Mouse (Mus musculus): ENCODE measurements at regions not wholly inside any gene's neighbourhood (a gene's known extent, or its start where the extent isn't known, plus 50 kb on each side); places are given as distances from the start of the nearest gene placed in this dataset.

- Histone ChIP-seq H3K4me3 (ENCODE audit: low read depth, low read length) (no peak overlapping the region), H3K27me3 (ENCODE audit: control insufficient read depth, insufficient read depth, low read length) (no peaks in the 10 kb centered on the region), H3K27ac (replicated peaks) (no peak overlapping the region), H3K9me3 (ENCODE audit: control insufficient read depth, low read length) (no peaks in the 10 kb centered on the region), H3K4me2 (replicated peaks; ENCODE audit: low read depth) (no peak overlapping the region), H3K36me3 (ENCODE audit: control insufficient read depth, insufficient read depth, low read length) (no peaks in the 10 kb centered on the region), H3K9ac (ENCODE audit: low read length) (no peak overlapping the region), H3K4me1 (replicated peaks; ENCODE audit: control insufficient read depth, insufficient read depth) (no peaks in the 10 kb centered on the region)
- ATAC-seq (ENCODE audit: low FRiP score, low TSS enrichment), result no peak
- no peak for DNase-seq (ENCODE audit: low spot score)
- TF ChIP-seq CTCF (IDR thresholded peaks at IDR 0.05; ENCODE audit: low read depth) (no peak), EP300 (optimal IDR thresholded peaks at IDR 0.05) (no peak)
- 73% methylated on average over 1 of the region's 1 CpGs for WGBS
These were observed 334.8 kb downstream of the Gm11361 start for GRCm38 (mm10) chr13:28592176-28592575.

DNA sequence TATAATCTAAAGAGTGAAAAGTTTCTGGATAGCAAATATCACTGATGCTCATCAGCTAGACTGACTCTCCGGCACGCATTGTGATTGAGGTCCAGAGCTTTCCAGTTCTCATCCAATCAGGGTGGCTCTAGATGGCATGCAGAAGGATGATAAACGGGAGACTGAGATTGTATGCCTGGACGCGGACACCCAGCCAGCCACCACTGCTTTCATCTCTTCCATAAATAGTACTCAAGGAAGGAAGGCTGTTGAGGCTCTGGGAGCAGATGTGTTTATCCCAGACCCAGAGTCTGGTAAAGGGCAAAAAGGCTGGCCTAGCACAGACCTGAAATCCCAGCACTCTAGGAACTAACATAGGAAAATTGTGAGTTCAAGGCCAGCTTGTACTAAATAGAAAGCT, 330.6 kb downstream of the Gm11361 start:
- ATAC-seq (ENCODE audit: low FRiP score, low TSS enrichment) (no peak), DNase-seq (ENCODE audit: low spot score) (no peak)
- H3K4me2 ChIP-seq (replicated peaks; ENCODE audit: low read depth), result no peak overlapping the region
- no peak for TF ChIP-seq EP300 (optimal IDR thresholded peaks at IDR 0.05)
- no peaks in the 10 kb centered on the region for H3K36me3 ChIP-seq (ENCODE audit: control insufficient read depth, insufficient read depth, low read length)
- H3K4me1 ChIP-seq (replicated peaks; ENCODE audit: control insufficient read depth, insufficient read depth), result no peaks in the 10 kb centered on the region
- no peaks in the 10 kb centered on the region for H3K27me3 ChIP-seq (ENCODE audit: control insufficient read depth, insufficient read depth, low read length)
- H3K9me3 ChIP-seq (ENCODE audit: control insufficient read depth, low read length), result no peaks in the 10 kb centered on the region
- no peak overlapping the region for H3K27ac ChIP-seq (replicated peaks)
- H3K9ac ChIP-seq (ENCODE audit: low read length), result no peak overlapping the region
- H3K4me3 ChIP-seq (ENCODE audit: low read depth, low read length), result no peak overlapping the region
- 70% methylated on average over 5 of the region's 5 CpGs for WGBS

- H3K4me3 ChIP-seq (ENCODE audit: low read depth, low read length), result no peak overlapping the region
- H3K9ac ChIP-seq (ENCODE audit: low read length), result no peak overlapping the region
- no peak overlapping the region for H3K4me2 ChIP-seq (replicated peaks; ENCODE audit: low read depth)
- no peaks in the 10 kb centered on the region for H3K36me3 ChIP-seq (ENCODE audit: control insufficient read depth, insufficient read depth, low read length)
- H3K4me1 ChIP-seq (replicated peaks; ENCODE audit: control insufficient read depth, insufficient read depth), result no peaks in the 10 kb centered on the region
- no peak overlapping the region for H3K27ac ChIP-seq (replicated peaks)
- H3K9me3 ChIP-seq (ENCODE audit: control insufficient read depth, low read length), result no peaks in the 10 kb centered on the region
- 87% methylated on average over 7 of the region's 7 CpGs for WGBS
- ATAC-seq (ENCODE audit: low FRiP score, low TSS enrichment) (no peak), DNase-seq (ENCODE audit: low spot score) (no peak)
- no peaks in the 10 kb centered on the region for H3K27me3 ChIP-seq (ENCODE audit: control insufficient read depth, insufficient read depth, low read length)
- TF ChIP-seq EP300 (optimal IDR thresholded peaks at IDR 0.05) (no peak), CTCF (IDR thresholded peaks at IDR 0.05; ENCODE audit: low read depth) (no peak)
These were observed 329.4 kb downstream of the Gm11361 start for GRCm38 (mm10) chr13:28586693-28587092.

DNA sequence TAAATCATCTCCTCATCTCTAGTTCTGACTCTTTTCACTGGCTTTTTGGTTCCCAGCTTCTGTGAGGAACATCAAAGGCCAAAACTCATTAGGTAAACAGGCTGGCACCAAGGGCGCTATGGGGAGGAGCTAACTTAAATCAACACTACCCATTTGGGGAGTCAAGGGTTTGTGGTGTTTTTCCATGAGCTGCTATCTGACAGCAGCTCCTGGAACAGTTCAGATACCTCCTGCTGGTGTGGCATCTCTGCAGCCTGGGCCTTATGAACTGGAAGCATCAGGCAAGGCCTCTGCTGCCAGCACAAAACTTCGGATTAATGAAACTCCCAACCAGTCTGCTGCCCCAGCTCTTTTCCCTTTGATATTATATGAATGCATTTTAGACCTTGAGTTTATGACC, 328.8 kb downstream of the Gm11361 start:
- no peak overlapping the region for H3K27ac ChIP-seq (replicated peaks)
- no peaks in the 10 kb centered on the region for H3K4me1 ChIP-seq (replicated peaks; ENCODE audit: control insufficient read depth, insufficient read depth)
- no peaks in the 10 kb centered on the region for H3K36me3 ChIP-seq (ENCODE audit: control insufficient read depth, insufficient read depth, low read length)
- TF ChIP-seq EP300 (optimal IDR thresholded peaks at IDR 0.05) (no peak), CTCF (IDR thresholded peaks at IDR 0.05; ENCODE audit: low read depth) (no peak)
- ATAC-seq (ENCODE audit: low FRiP score, low TSS enrichment) (no peak), DNase-seq (ENCODE audit: low spot score) (no peak)
- no peak overlapping the region for H3K4me3 ChIP-seq (ENCODE audit: low read depth, low read length)
- no peaks in the 10 kb centered on the region for H3K9me3 ChIP-seq (ENCODE audit: control insufficient read depth, low read length)
- H3K4me2 ChIP-seq (replicated peaks; ENCODE audit: low read depth), result no peak overlapping the region
- WGBS, result 59% methylated on average over 2 of the region's 2 CpGs
- H3K27me3 ChIP-seq (ENCODE audit: control insufficient read depth, insufficient read depth, low read length), result no peaks in the 10 kb centered on the region
- H3K9ac ChIP-seq (ENCODE audit: low read length), result no peak overlapping the region

GRCm38 (mm10) chr13:28583617-28584016, 326.3 kb downstream of the Gm11361 start:
- 72% methylated on average over 5 of the region's 5 CpGs for WGBS
- Histone ChIP-seq H3K9me3 (ENCODE audit: control insufficient read depth, low read length) (no peaks in the 10 kb centered on the region), H3K9ac (ENCODE audit: low read length) (no peak overlapping the region), H3K4me3 (ENCODE audit: low read depth, low read length) (no peak overlapping the region), H3K36me3 (ENCODE audit: control insufficient read depth, insufficient read depth, low read length) (no peaks in the 10 kb centered on the region), H3K4me2 (replicated peaks; ENCODE audit: low read depth) (no peak overlapping the region), H3K27me3 (ENCODE audit: control insufficient read depth, insufficient read depth, low read length) (no peaks in the 10 kb centered on the region), H3K27ac (replicated peaks) (no peak overlapping the region), H3K4me1 (replicated peaks; ENCODE audit: control insufficient read depth, insufficient read depth) (no peaks in the 10 kb centered on the region)
- DNase-seq (ENCODE audit: low spot score), result no peak
- no peak for TF ChIP-seq EP300 (optimal IDR thresholded peaks at IDR 0.05)
- TF ChIP-seq CTCF (IDR thresholded peaks at IDR 0.05; ENCODE audit: low read depth), result no peak
- no peak for ATAC-seq (ENCODE audit: low FRiP score, low TSS enrichment)

DNA sequence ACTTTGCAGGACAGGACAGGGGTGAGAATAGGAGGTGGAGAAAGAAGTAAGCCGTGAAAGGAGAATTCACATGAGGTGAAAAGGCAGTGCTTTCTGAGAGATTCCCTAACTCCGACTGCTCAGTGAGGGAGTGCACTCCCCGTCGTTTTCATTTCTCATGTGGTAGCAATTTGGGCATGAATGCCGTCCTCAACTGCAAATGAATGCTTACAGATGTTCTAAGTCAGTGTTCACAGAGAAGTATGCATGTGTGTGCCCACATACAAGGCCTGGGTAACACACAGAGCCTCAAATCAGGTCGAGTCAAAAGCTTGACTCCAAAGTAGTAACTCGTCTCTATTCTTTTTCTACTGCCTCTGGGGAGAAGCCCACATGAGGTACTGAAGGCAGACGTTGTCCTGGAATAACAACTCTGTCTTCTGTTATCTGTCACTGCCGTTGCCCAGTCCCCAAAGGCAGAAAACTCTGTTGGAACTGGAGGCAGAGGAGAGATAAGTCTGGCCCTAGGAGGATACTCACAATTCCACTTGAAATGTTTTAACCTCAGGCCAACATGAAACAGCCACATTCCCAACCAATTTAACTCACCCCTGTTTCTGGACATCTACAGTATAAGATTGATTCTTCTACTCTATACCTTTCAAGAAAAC, 318.0 kb downstream of the Gm11361 start:
- H3K36me3 ChIP-seq (ENCODE audit: control insufficient read depth, insufficient read depth, low read length), result no peaks in the 10 kb centered on the region
- no peak for ATAC-seq (ENCODE audit: low FRiP score, low TSS enrichment)
- no peak for DNase-seq (ENCODE audit: low spot score)
- 57% methylated on average over 9 of the region's 9 CpGs for WGBS
- H3K27ac ChIP-seq (replicated peaks), result no peak overlapping the region
- no peak overlapping the region for H3K4me2 ChIP-seq (replicated peaks; ENCODE audit: low read depth)
- H3K4me1 ChIP-seq (replicated peaks; ENCODE audit: control insufficient read depth, insufficient read depth), result no peaks in the 10 kb centered on the region
- no peak overlapping the region for H3K4me3 ChIP-seq (ENCODE audit: low read depth, low read length)
- H3K9me3 ChIP-seq (ENCODE audit: control insufficient read depth, low read length), result no peaks in the 10 kb centered on the region
- H3K9ac ChIP-seq (ENCODE audit: low read length), result no peak overlapping the region
- no peaks in the 10 kb centered on the region for H3K27me3 ChIP-seq (ENCODE audit: control insufficient read depth, insufficient read depth, low read length)
- TF ChIP-seq CTCF (IDR thresholded peaks at IDR 0.05; ENCODE audit: low read depth) (no peak), EP300 (optimal IDR thresholded peaks at IDR 0.05) (no peak)
